Mouse (Mus musculus) macrophage (primary cell): ENCODE measurements around the gene Ltbp1. TPM values are rescaled to one million over a fixed set of nuclear protein-coding genes. Genes with fewer than 3 reads are reported as not detected.

Source experiments
- H3K27ac ChIP-seq: fragments of 350-480 bp; formaldehyde crosslinking; 2 replicates; pipeline ENCODE4 v1.9.0; 2021
- H3K36me3 ChIP-seq: fragments of 350-480 bp; formaldehyde crosslinking; 2 replicates; pipeline ENCODE4 v1.9.0; 2021; ENCODE audit errors: inconsistent target
- H3K4me3 ChIP-seq: fragments of 350-480 bp; formaldehyde crosslinking; 2 replicates; pipeline ENCODE4 v1.9.0; 2021; ENCODE audit errors: inconsistent target
- H3K79me2 ChIP-seq: fragments of 350-480 bp; formaldehyde crosslinking; 2 replicates; pipeline ENCODE4 v1.9.0; 2021; ENCODE audit errors: inconsistent target
- WGBS: methylation state at CpG from one replicate; pipeline ENCODE4 v1.1.7; 2026; ENCODE audit warnings: inconsistent platforms; ENCODE audit not compliant: missing documents; 5-methylcytosine and 5-hydroxymethylcytosine counted together
- polyA plus RNA-seq: library from polyadenylated mRNA; stranded (reverse); fragments of 250-400 nt; gene quantifications from 3 replicates; pipeline ENCODE4 v1.2.4, GENCODE M21; 2018; ENCODE audit warnings: inconsistent platforms

Ltbp1 gene
- polyA plus RNA-seq, 1 experiment from 2014 or later = 0.23 TPM

GRCm38 (mm10) chr17:75177920-75178867 lies 172.8 kb downstream of the Ltbp1 start:
- WGBS = 72% methylated on average over 24 of the region's 24 CpGs
- Histone ChIP-seq H3K79me2 (no peaks in the 10 kb centered on the region), H3K27ac (no peak overlapping the region), H3K4me3 (no peak overlapping the region), H3K36me3 (no peaks in the 10 kb centered on the region)

GRCm38 (mm10) chr17:75179001-75179400 lies 173.6 kb downstream of the Ltbp1 start:
- H3K4me3 ChIP-seq = no peak overlapping the region
- WGBS = 67% methylated on average over 8 of the region's 8 CpGs
- no peak overlapping the region for H3K27ac ChIP-seq
- H3K79me2 ChIP-seq = no peaks in the 10 kb centered on the region
- no peaks in the 10 kb centered on the region for H3K36me3 ChIP-seq

GRCm38 (mm10) chr17:75180301-75180700 lies 174.9 kb downstream of the Ltbp1 start:
- Histone ChIP-seq H3K4me3 (no peak overlapping the region), H3K27ac (no peak overlapping the region), H3K79me2 (no peaks in the 10 kb centered on the region), H3K36me3 (no peaks in the 10 kb centered on the region)
- 98% methylated on average over 4 of the region's 4 CpGs for WGBS

- Histone ChIP-seq H3K36me3 (no peaks in the 10 kb centered on the region), H3K4me3 (0 out of 2 replicates have a peak overlapping the region, but pooled peaks have one; percentile 1), H3K79me2 (no peaks in the 10 kb centered on the region), H3K27ac (no peak overlapping the region)
- 10% methylated on average over 12 of the region's 12 CpGs for WGBS
Observed at GRCm38 (mm10) chr17:75180956-75181588, 175.7 kb downstream of the Ltbp1 start.

- 93% methylated on average over 14 of the region's 14 CpGs for WGBS
- H3K36me3 ChIP-seq = no peaks in the 10 kb centered on the region
- no peaks in the 10 kb centered on the region for H3K79me2 ChIP-seq
- no peak overlapping the region for H3K4me3 ChIP-seq
- H3K27ac ChIP-seq = no peak overlapping the region
Observed at GRCm38 (mm10) chr17:75182319-75183001, 177.1 kb downstream of the Ltbp1 start.

- no peaks in the 10 kb centered on the region for H3K36me3 ChIP-seq
- WGBS = 82% methylated on average over 8 of the region's 8 CpGs
Observed at GRCm38 (mm10) chr17:75186732-75187509, 181.6 kb downstream of the Ltbp1 start.

GRCm38 (mm10) chr17:75196952-75197351 lies 191.6 kb downstream of the Ltbp1 start:
- WGBS = 60% methylated on average over 2 of the region's 2 CpGs
- Histone ChIP-seq H3K36me3 (no peaks in the 10 kb centered on the region), H3K4me3 (no peak overlapping the region)

More at GRCm38 (mm10) chr17:75186732-75187509, 181.6 kb downstream of the Ltbp1 start:
- Histone ChIP-seq H3K4me3 (no peak overlapping the region), H3K27ac (no peak overlapping the region), H3K79me2 (no peaks in the 10 kb centered on the region)

GRCm38 (mm10) chr17:75198767-75199166 lies 193.4 kb downstream of the Ltbp1 start:
- WGBS = 100% methylated on average over 2 of the region's 2 CpGs
- no peak overlapping the region for H3K4me3 ChIP-seq
- H3K27ac ChIP-seq = no peak overlapping the region
- H3K79me2 ChIP-seq = no peaks in the 10 kb centered on the region
- H3K36me3 ChIP-seq = no peaks in the 10 kb centered on the region

More at GRCm38 (mm10) chr17:75196952-75197351, 191.6 kb downstream of the Ltbp1 start:
- H3K79me2 ChIP-seq = no peaks in the 10 kb centered on the region
- no peak overlapping the region for H3K27ac ChIP-seq

GRCm38 (mm10) chr17:75199694-75200093 lies 194.3 kb downstream of the Ltbp1 start:
- 7% methylated on average over 9 of the region's 9 CpGs for WGBS
- no peak overlapping the region for H3K4me3 ChIP-seq
- H3K79me2 ChIP-seq = no peaks in the 10 kb centered on the region
- no peaks in the 10 kb centered on the region for H3K36me3 ChIP-seq
- H3K27ac ChIP-seq = peak overlapping the region; percentile 32

- H3K4me3 ChIP-seq = no peak overlapping the region
- no peaks in the 10 kb centered on the region for H3K36me3 ChIP-seq
- 93% methylated on average over 3 of the region's 3 CpGs for WGBS
- H3K79me2 ChIP-seq = no peaks in the 10 kb centered on the region
- H3K27ac ChIP-seq = no peak overlapping the region
Observed at GRCm38 (mm10) chr17:75202314-75202713, 196.9 kb downstream of the Ltbp1 start.

GRCm38 (mm10) chr17:75204065-75204464 lies 198.7 kb downstream of the Ltbp1 start:
- H3K36me3 ChIP-seq = no peaks in the 10 kb centered on the region
- H3K79me2 ChIP-seq = no peaks in the 10 kb centered on the region
- 100% methylated on average over 1 of the region's 1 CpGs for WGBS
- no peak overlapping the region for H3K27ac ChIP-seq
- no peak overlapping the region for H3K4me3 ChIP-seq

GRCm38 (mm10) chr17:75206281-75206680 lies 200.9 kb downstream of the Ltbp1 start:
- Histone ChIP-seq H3K36me3 (no peaks in the 10 kb centered on the region), H3K4me3 (no peak overlapping the region), H3K79me2 (no peaks in the 10 kb centered on the region), H3K27ac (no peak overlapping the region)
- 92% methylated on average over 3 of the region's 3 CpGs for WGBS

- Histone ChIP-seq H3K36me3 (no peaks in the 10 kb centered on the region), H3K27ac (no peak overlapping the region), H3K79me2 (no peaks in the 10 kb centered on the region), H3K4me3 (no peak overlapping the region)
- WGBS = 95% methylated on average over 7 of the region's 7 CpGs
Observed at GRCm38 (mm10) chr17:75208164-75208698, 202.9 kb downstream of the Ltbp1 start.

GRCm38 (mm10) chr17:75210526-75210925 lies 205.2 kb downstream of the Ltbp1 start:
- Histone ChIP-seq H3K36me3 (no peaks in the 10 kb centered on the region), H3K79me2 (no peaks in the 10 kb centered on the region), H3K4me3 (no peak overlapping the region), H3K27ac (no peak overlapping the region)
- WGBS = 94% methylated on average over 4 of the region's 4 CpGs
